Comparison of ENCODE assay signal across 25 mouse cellular contexts in the genomic region with DNA sequence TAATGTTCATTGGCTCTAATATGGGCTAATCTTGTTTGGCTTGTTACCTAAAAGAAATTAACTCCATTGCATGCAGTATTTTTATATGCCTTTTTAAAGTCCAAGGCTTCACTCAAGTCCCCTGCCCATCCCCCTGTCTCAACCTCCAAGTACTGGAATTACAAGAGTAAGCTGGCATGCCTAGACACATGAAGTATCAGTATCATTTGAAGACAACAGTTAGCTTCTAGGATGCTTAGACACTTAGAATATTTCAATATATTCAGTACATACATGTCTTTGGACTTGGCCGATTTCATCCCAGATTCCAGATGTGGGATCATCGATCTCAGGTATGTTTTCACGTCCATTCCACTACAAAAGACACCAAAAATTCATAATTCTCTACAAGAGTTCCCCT. TPM values are rescaled to one million over a fixed set of nuclear protein-coding genes. Genes with fewer than 3 reads are reported as not detected.
DNase-seq lines count a peak whose midpoint lies in the region; ATAC-seq and TF ChIP-seq lines count a peak whose summit lies in the region.
"Had no signal": no experiment of that assay in that cellular context is flagged by ENCODE, and none has a peak within 500 bp of the region (broad histone marks: within the 10 kb centered on the region; RNA-seq: fewer than 3 reads in every experiment).

No protein-coding gene starts in this region.

- TF ChIP-seq CTCF in CH12.LX (conservative IDR thresholded peaks at IDR 0.05 in 1 of 2, IDR thresholded peaks at IDR 0.05 in 1 of 2; ENCODE audit: low read depth in 2 of 2, low read length in 2 of 2) = no peak
- TF ChIP-seq CTCF in MEL (IDR thresholded peaks at IDR 0.05 in 2 of 3, conservative IDR thresholded peaks at IDR 0.05 in 1 of 3; ENCODE audit: control insufficient read depth in 1 of 3, insufficient read depth in 1 of 3, low read depth in 2 of 3, low read length in 3 of 3, poor library complexity in 1 of 3, severe bottlenecking in 1 of 3) = no peak
- no peak for TF ChIP-seq CTCF in midbrain, postnatal 0 days (IDR thresholded peaks at IDR 0.05)

- DNase-seq in CH12.LX (ENCODE audit: extremely low read depth) (peak; percentile 29), MEL (ENCODE audit: low read depth, low spot score) (peak; percentile 40)
- no peak for DNase-seq in embryo, embryonic 9.5 days (ENCODE audit: extremely low spot score)
- DNase-seq in thymus, postnatal 10 days (ENCODE audit: low spot score in 2 of 2) = no peak
- DNase-seq in midbrain, postnatal 0 days (ENCODE audit: low spot score) = no peak
- DNase-seq: adrenal gland, adult 2 months; adrenal gland, postnatal 25 days; cerebellum, adult 18-20 months; cerebellum, adult 9-10 months; cerebellum, postnatal 14 days; forebrain, postnatal 0 days; gastrocnemius, postnatal 25 days had no signal

- TF ChIP-seq EP300 in CH12.LX (IDR thresholded peaks at IDR 0.05; ENCODE audit: low read length) = no peak
- TF ChIP-seq EP300 in MEL (IDR thresholded peaks at IDR 0.05; ENCODE audit: low read depth in 1 of 2, low read length in 2 of 2) = no peak

- dilution Hi-C loops in CH12.LX (cut with MboI; ENCODE audit: extremely low pct_ligation_motif_present, extremely low pct_unique_long_range_greater_than_20kb, low sequenced_read_pairs) = no loop called here

- no peak for TF ChIP-seq POLR2A in CH12.LX (IDR thresholded peaks at IDR 0.05; ENCODE audit: low read depth, low read length)
- TF ChIP-seq POLR2A in MEL (IDR thresholded peaks at IDR 0.05; ENCODE audit: control insufficient read depth in 1 of 2, insufficient read depth in 1 of 2, low read depth in 1 of 2, low read length in 2 of 2, poor library complexity in 1 of 2) = no peak

- ATAC-seq in megakaryocyte, adult 5-6 weeks (ENCODE audit: poor library complexity, severe bottlenecking) = no peak
- ATAC-seq in midbrain, postnatal 0 days (ENCODE audit: low FRiP score) = no peak
- ATAC-seq: forebrain, embryonic 14.5 days; forebrain, postnatal 0 days; intestine, embryonic 15.5 days had no signal

- H3K79me2 ChIP-seq in CH12.LX (replicated peaks; ENCODE audit: control insufficient read depth, extremely low read depth, insufficient read depth, poor library complexity, severe bottlenecking) = no peaks in the 10 kb centered on the region
- H3K79me2 ChIP-seq in MEL (ENCODE audit: control insufficient read depth, insufficient read depth, low read length, poor library complexity) = no peaks in the 10 kb centered on the region
- H3K79me2 ChIP-seq in macrophage (ENCODE audit: inconsistent target) = peaks cover 46% of the 10 kb centered on the region

- in situ Hi-C loops in CH12.LX (cut with MboI; ENCODE audit: low pct_ligation_motif_present, low pct_unique_long_range_greater_than_20kb, low sequenced_read_pairs) = loop anchor here (10.0 kb wide), 1 partner anchor 127 kb away; no protein-coding TSS in a partner anchor

- no peaks in the 10 kb centered on the region for H3K27me3 ChIP-seq in megakaryocyte, embryonic 14.5 days (replicated peaks)
- no peaks in the 10 kb centered on the region for H3K27me3 ChIP-seq in CH12.LX (replicated peaks)
- H3K27me3 ChIP-seq in MEL (ENCODE audit: control insufficient read depth in 1 of 2, insufficient read depth in 2 of 2, low read length in 2 of 2) = no peaks in the 10 kb centered on the region
- no peaks in the 10 kb centered on the region for H3K27me3 ChIP-seq in midbrain, postnatal 0 days (ENCODE audit: insufficient read depth, low read length)
- H3K27me3 ChIP-seq: embryonic facial prominence, embryonic 12.5 days; embryonic facial prominence, embryonic 15.5 days; heart, embryonic 13.5 days; hindbrain, embryonic 12.5 days; hindbrain, embryonic 15.5 days; intestine, embryonic 15.5 days had no signal

- TF ChIP-seq RAD21 in CH12.LX (IDR thresholded peaks at IDR 0.05; ENCODE audit: low read depth, low read length) (no peak), MEL (IDR thresholded peaks at IDR 0.05; ENCODE audit: low read depth, low read length) (no peak)

- peak overlapping the region; percentile 88 for H3K4me3 ChIP-seq in megakaryocyte, embryonic 14.5 days (replicated peaks)
- H3K4me3 ChIP-seq in CH12.LX (replicated peaks in 1 of 3; ENCODE audit: low read depth in 2 of 3, low read length in 2 of 3, poor library complexity in 1 of 3) (peak overlapping the region in 2 of 3 experiments; percentile 51 to 61), MEL (ENCODE audit: control insufficient read depth in 1 of 2, insufficient read depth in 1 of 2, low read depth in 2 of 2, low read length in 2 of 2) (peak overlapping the region; percentile 28 to 81; a peak in 3 of 4 replicates), macrophage (ENCODE audit: inconsistent target) (peak overlapping the region; percentile 67)
- H3K4me3 ChIP-seq in midbrain, postnatal 0 days (ENCODE audit: low read depth, low read length) = no peak overlapping the region
- H3K4me3 ChIP-seq: embryonic facial prominence, embryonic 12.5 days; embryonic facial prominence, embryonic 15.5 days; heart, embryonic 13.5 days; hindbrain, embryonic 12.5 days; hindbrain, embryonic 15.5 days; intestine, embryonic 15.5 days had no signal

- H3K27ac ChIP-seq in CH12.LX (ENCODE audit: insufficient read depth, low read depth) (no peak overlapping the region), MEL (ENCODE audit: control insufficient read depth, low read depth, low read length) (no peak overlapping the region), macrophage (peak overlapping the region; percentile 86)
- H3K27ac ChIP-seq in midbrain, postnatal 0 days (ENCODE audit: low read depth, low read length) = no peak overlapping the region
- H3K27ac ChIP-seq: embryonic facial prominence, embryonic 12.5 days; embryonic facial prominence, embryonic 15.5 days; heart, embryonic 13.5 days; hindbrain, embryonic 12.5 days; hindbrain, embryonic 15.5 days; intestine, embryonic 15.5 days had no signal

- peak overlapping the region; percentile 66; the same call in 1 of the 2 replicates for H3K9ac ChIP-seq in CH12.LX (ENCODE audit: insufficient read depth, low read depth)
- H3K9ac ChIP-seq in MEL (ENCODE audit: control insufficient read depth, low read depth, low read length, poor library complexity, severe bottlenecking) = peak overlapping the region; percentile 73
- H3K9ac ChIP-seq in midbrain, postnatal 0 days (replicated peaks; ENCODE audit: low read length, poor library complexity, severe bottlenecking) = no peak overlapping the region
- H3K9ac ChIP-seq: embryonic facial prominence, embryonic 12.5 days; embryonic facial prominence, embryonic 15.5 days; forebrain, postnatal 0 days; heart, embryonic 13.5 days; hindbrain, embryonic 12.5 days; hindbrain, embryonic 15.5 days; intestine, embryonic 15.5 days had no signal

- H3K36me3 ChIP-seq in megakaryocyte, embryonic 14.5 days (replicated peaks; ENCODE audit: low read length) = peaks cover 26% of the 10 kb centered on the region
- H3K36me3 ChIP-seq in CH12.LX (replicated peaks in 1 of 2; ENCODE audit: control insufficient read depth in 1 of 2, insufficient read depth in 1 of 2, low read length in 1 of 2) (peaks cover 4 to 15% of the 10 kb centered on the region in 2 experiments), MEL (ENCODE audit: control insufficient read depth in 1 of 2, insufficient read depth in 2 of 2, low read length in 2 of 2) (peaks cover 0 to 10% of the 10 kb centered on the region in 2 experiments; a peak in 3 of 4 replicates), macrophage (ENCODE audit: inconsistent target) (0 out of 2 replicates have a peak, but pooled peaks cover 6% of the 10 kb centered on the region)
- H3K36me3 ChIP-seq in midbrain, postnatal 0 days (ENCODE audit: insufficient read depth, low read length) = no peaks in the 10 kb centered on the region
- H3K36me3 ChIP-seq: embryonic facial prominence, embryonic 12.5 days; embryonic facial prominence, embryonic 15.5 days; heart, embryonic 13.5 days; hindbrain, embryonic 12.5 days; hindbrain, embryonic 15.5 days; intestine, embryonic 15.5 days had no signal

- peak overlapping the region; percentile 50; the same call in 1 of the 2 replicates for H3K4me2 ChIP-seq in CH12.LX (ENCODE audit: insufficient read depth, low read depth, poor library complexity, severe bottlenecking)
- no peak overlapping the region for H3K4me2 ChIP-seq in midbrain, postnatal 0 days (ENCODE audit: low read depth, low read length, poor library complexity, severe bottlenecking)
- H3K4me2 ChIP-seq: embryonic facial prominence, embryonic 12.5 days; embryonic facial prominence, embryonic 15.5 days; heart, embryonic 13.5 days; hindbrain, embryonic 12.5 days; hindbrain, embryonic 15.5 days; intestine, embryonic 15.5 days had no signal

- no peaks in the 10 kb centered on the region for H3K9me3 ChIP-seq in megakaryocyte, embryonic 14.5 days
- H3K9me3 ChIP-seq in CH12.LX (replicated peaks; ENCODE audit: low read length) (peaks cover 2% of the 10 kb centered on the region), MEL (replicated peaks; ENCODE audit: insufficient read depth, low read length) (no peaks in the 10 kb centered on the region)
- H3K9me3 ChIP-seq in midbrain, postnatal 0 days (ENCODE audit: low read length) = no peaks in the 10 kb centered on the region
- H3K9me3 ChIP-seq: embryonic facial prominence, embryonic 12.5 days; embryonic facial prominence, embryonic 15.5 days; heart, embryonic 13.5 days; hindbrain, embryonic 12.5 days; hindbrain, embryonic 15.5 days; intestine, embryonic 15.5 days had no signal

- WGBS in macrophage (ENCODE audit: missing documents) = 61% methylated on average over 3 of the region's 3 CpGs
- WGBS in midbrain, postnatal 0 days = 93% methylated on average over 3 of the region's 3 CpGs

- peaks cover 30% of the 10 kb centered on the region for H3K4me1 ChIP-seq in megakaryocyte, embryonic 14.5 days
- H3K4me1 ChIP-seq in CH12.LX (ENCODE audit: control insufficient read depth in 1 of 2, insufficient read depth in 2 of 2) (peaks cover 2 to 9% of the 10 kb centered on the region in 2 experiments; a peak in 2 of 4 replicates), MEL (ENCODE audit: control insufficient read depth in 1 of 2, insufficient read depth in 2 of 2, low read length in 2 of 2) (peaks cover 2 to 6% of the 10 kb centered on the region in 2 experiments; a peak in 2 of 4 replicates)
- H3K4me1 ChIP-seq in midbrain, postnatal 0 days (ENCODE audit: insufficient read depth, low read length) = no peaks in the 10 kb centered on the region
- H3K4me1 ChIP-seq: embryonic facial prominence, embryonic 12.5 days; embryonic facial prominence, embryonic 15.5 days; heart, embryonic 13.5 days; hindbrain, embryonic 12.5 days; hindbrain, embryonic 15.5 days; intestine, embryonic 15.5 days had no signal

RNA-seq across cellular contexts. Expression of a gene that starts 0.8 kb away (rescaled TPM):
- polyA plus RNA-seq in megakaryocyte, embryonic 14.5 days (2012; ENCODE audit: insufficient read depth, low replicate concordance) = 0.09 TPM in 1 of 2 replicates, not detected in the other
- total RNA-seq in megakaryocyte, adult 5-6 weeks (2015) = 18.4 and 22.9 TPM in 2 replicates
- 53.3 and 60.5 TPM in 2 replicates for total RNA-seq in megakaryocyte, adult 5-6 weeks (2017)
- total RNA-seq in CH12.LX (2012; rRNA removed) = 3.1 and 3.2 TPM in 2 replicates
- 25.2 and 35.2 TPM in 2 replicates for total RNA-seq in CH12.LX (2014; rRNA removed)
- polyA plus RNA-seq in CH12.LX (2012; ENCODE audit: insufficient read length, low read depth) = 3.6 and 4.6 TPM in 2 replicates
- total RNA-seq in MEL (2012; rRNA removed) = 1.7 and 5.9 TPM in 2 replicates
- under 1 TPM in 1 of 2 experiments, not detected in 1; 0.91 TPM for polyA plus RNA-seq in MEL (2012; ENCODE audit: insufficient read depth in 1 of 2, insufficient read length in 2 of 2, low read depth in 1 of 2, low replicate concordance in 2 of 2, missing spikeins in 1 of 2)
- total RNA-seq in macrophage (2018; cell fraction: chromatin; rRNA removed) = 1,000 to 10,000 TPM in 10 of 26 experiments, 100 to 1,000 TPM in 16; 103 to 1,683 (median 774) TPM
- 1,000 to 10,000 TPM in 10 of 26 experiments, 100 to 1,000 TPM in 16; 101 to 2,461 (median 791) TPM for total RNA-seq in macrophage (2018; cell fraction: cytosol; rRNA removed)
- total RNA-seq in macrophage (2018; cell fraction: nucleus; rRNA removed) = 1,000 to 10,000 TPM in 14 of 26 experiments, 100 to 1,000 TPM in 12; 145 to 2,115 (median 1,148) TPM
- polyA plus RNA-seq in macrophage (2018) = 91.7 to 459 TPM (median 223 TPM) in 3 replicates
- not detected in 2 replicates for total RNA-seq in midbrain, postnatal 0 days (2014; rRNA removed)
- polyA plus RNA-seq in midbrain, postnatal 0 days (2015; fragmentation: Nextera tagmentation; extraction: Ambion mirVana) = not detected in 2 replicates
- total RNA-seq: ES-E14; forebrain, postnatal 0 days; gastrocnemius, adult 8-10 months; gastrocnemius, postnatal 25 days had no signal
- polyA plus RNA-seq: adrenal gland, adult 2 months; forebrain, embryonic 11.5 days; forebrain, embryonic 14.5 days; forebrain, postnatal 0 days; heart, embryonic 13.5 days; hindbrain, embryonic 15.5 days had no signal

Comparison
In these comparisons a context has a peak if more than half of its experiments do, and no peak if none do; other contexts are left out.
1. DNase-seq: peak in CH12.LX (single experiment) and MEL (single experiment); none in embryo, embryonic 9.5 days (single experiment), thymus, postnatal 10 days (0 of 2) and midbrain, postnatal 0 days (single experiment).